Mouse (Mus musculus): ENCODE results near the gene Atp5b. TPM values are rescaled to one million over a fixed set of nuclear protein-coding genes. Genes with fewer than 3 reads are reported as not detected.

The Atp5b gene
- polyA plus RNA-seq, 1 experiment from 2014 or later = 2,318 TPM

- Histone ChIP-seq H3K27ac (ENCODE audit: low read depth, low read length) (no peak overlapping the region), H3K9me3 (replicated peaks; ENCODE audit: control insufficient read depth, low read length) (no peaks in the 10 kb centered on the region), H3K4me1 (ENCODE audit: control insufficient read depth, insufficient read depth, low read length) (peaks cover 24% of the 10 kb centered on the region), H3K9ac (ENCODE audit: low read length) (no peak overlapping the region), H3K4me3 (ENCODE audit: low read depth, low read length) (peak overlapping the region; percentile 84; the same call in 1 of the 2 replicates), H3K36me3 (ENCODE audit: control insufficient read depth, insufficient read depth, low read length) (peaks cover 49% of the 10 kb centered on the region), H3K4me2 (ENCODE audit: low read length) (peak overlapping the region; percentile 91), H3K27me3 (replicated peaks; ENCODE audit: control insufficient read depth, insufficient read depth, low read length) (no peaks in the 10 kb centered on the region)
- WGBS = 11% methylated on average over 14 of the region's 14 CpGs
- DNase-seq (ENCODE audit: low spot score) (peak; percentile 90), ATAC-seq (peak; percentile 40; the same call in 1 of the 2 replicates)
These were observed 7.8 kb downstream of the Atp5b start for GRCm38 (mm10) chr10:128090651-128091563.

GRCm38 (mm10) chr10:128091564-128092505 lies 8.8 kb downstream of the Atp5b start, which contains the start of gene Baz2a:
Gene Baz2a, plus strand, starts transcription at chr10:128091577.
- 2% methylated on average over 20 of the region's 20 CpGs for WGBS
- Histone ChIP-seq H3K4me3 (ENCODE audit: low read depth, low read length) (peak within 1 kb of the TSS; percentile 84), H3K27me3 (replicated peaks; ENCODE audit: control insufficient read depth, insufficient read depth, low read length) (no peaks in the 10 kb centered on the region), H3K36me3 (ENCODE audit: control insufficient read depth, insufficient read depth, low read length) (peaks cover 40% of the 10 kb centered on the region), H3K4me1 (ENCODE audit: control insufficient read depth, insufficient read depth, low read length) (peaks cover 28% of the 10 kb centered on the region), H3K4me2 (ENCODE audit: low read length) (peak within 1 kb of the TSS; percentile 91), H3K27ac (ENCODE audit: low read depth, low read length) (peak within 1 kb of the TSS; percentile 90), H3K9me3 (replicated peaks; ENCODE audit: control insufficient read depth, low read length) (no peaks in the 10 kb centered on the region), H3K9ac (ENCODE audit: low read length) (peak within 1 kb of the TSS; percentile 79)
- ATAC-seq = no peak
- peak; percentile 36 for DNase-seq (ENCODE audit: low spot score)

- Histone ChIP-seq H3K9me3 (replicated peaks; ENCODE audit: control insufficient read depth, low read length) (no peaks in the 10 kb centered on the region), H3K4me3 (ENCODE audit: low read depth, low read length) (peak overlapping the region; percentile 84), H3K36me3 (ENCODE audit: control insufficient read depth, insufficient read depth, low read length) (peaks cover 30% of the 10 kb centered on the region), H3K27ac (ENCODE audit: low read depth, low read length) (peak overlapping the region; percentile 90), H3K4me2 (ENCODE audit: low read length) (peak overlapping the region; percentile 91), H3K27me3 (replicated peaks; ENCODE audit: control insufficient read depth, insufficient read depth, low read length) (no peaks in the 10 kb centered on the region), H3K9ac (ENCODE audit: low read length) (peak overlapping the region; percentile 79), H3K4me1 (ENCODE audit: control insufficient read depth, insufficient read depth, low read length) (peaks cover 28% of the 10 kb centered on the region)
- under 1% methylated on average over 67 of the region's 88 CpGs for WGBS
- ATAC-seq (peak; percentile 58), DNase-seq (ENCODE audit: low spot score) (peak; percentile 80)
These were observed 9.7 kb downstream of the Atp5b start for GRCm38 (mm10) chr10:128092506-128093495.

- Histone ChIP-seq H3K27ac (ENCODE audit: low read depth, low read length) (peak overlapping the region; percentile 90; the same call in 1 of the 2 replicates), H3K4me2 (ENCODE audit: low read length) (peak overlapping the region; percentile 91), H3K36me3 (ENCODE audit: control insufficient read depth, insufficient read depth, low read length) (peaks cover 21% of the 10 kb centered on the region), H3K27me3 (replicated peaks; ENCODE audit: control insufficient read depth, insufficient read depth, low read length) (no peaks in the 10 kb centered on the region), H3K9me3 (replicated peaks; ENCODE audit: control insufficient read depth, low read length) (no peaks in the 10 kb centered on the region), H3K4me1 (ENCODE audit: control insufficient read depth, insufficient read depth, low read length) (peaks cover 30% of the 10 kb centered on the region), H3K9ac (ENCODE audit: low read length) (peak overlapping the region; percentile 79), H3K4me3 (ENCODE audit: low read depth, low read length) (peak overlapping the region; percentile 84)
- DNase-seq (ENCODE audit: low spot score) (peak; percentile 20), ATAC-seq (no peak)
- WGBS = 21% methylated on average over 13 of the region's 13 CpGs
These were observed 10.6 kb downstream of the Atp5b start for GRCm38 (mm10) chr10:128093496-128094294.

GRCm38 (mm10) chr10:128094340-128094968 lies 11.4 kb downstream of the Atp5b start:
- peak overlapping the region; percentile 16 for H3K4me3 ChIP-seq (ENCODE audit: low read depth, low read length)
- no peaks in the 10 kb centered on the region for H3K27me3 ChIP-seq (replicated peaks; ENCODE audit: control insufficient read depth, insufficient read depth, low read length)
- no peaks in the 10 kb centered on the region for H3K9me3 ChIP-seq (replicated peaks; ENCODE audit: control insufficient read depth, low read length)
- H3K4me2 ChIP-seq (ENCODE audit: low read length) = peak overlapping the region; percentile 91
- ATAC-seq = peak; percentile 45
- WGBS = 8% methylated on average over 19 of the region's 19 CpGs
- H3K9ac ChIP-seq (ENCODE audit: low read length) = 0 out of 2 replicates have a peak overlapping the region, but pooled peaks have one; percentile 6
- H3K4me1 ChIP-seq (ENCODE audit: control insufficient read depth, insufficient read depth, low read length) = peaks cover 30% of the 10 kb centered on the region
- H3K27ac ChIP-seq (ENCODE audit: low read depth, low read length) = no peak overlapping the region
- H3K36me3 ChIP-seq (ENCODE audit: control insufficient read depth, insufficient read depth, low read length) = peaks cover 14% of the 10 kb centered on the region
- DNase-seq (ENCODE audit: low spot score) = peak; percentile 79

GRCm38 (mm10) chr10:128095003-128095636 lies 12.0 kb downstream of the Atp5b start:
- ATAC-seq (no peak), DNase-seq (ENCODE audit: low spot score) (no peak)
- Histone ChIP-seq H3K36me3 (ENCODE audit: control insufficient read depth, insufficient read depth, low read length) (peaks cover 7% of the 10 kb centered on the region; the same call in 1 of the 2 replicates), H3K9ac (ENCODE audit: low read length) (no peak overlapping the region), H3K4me3 (ENCODE audit: low read depth, low read length) (no peak overlapping the region), H3K4me2 (ENCODE audit: low read length) (peak overlapping the region; percentile 91; the same call in 1 of the 2 replicates), H3K4me1 (ENCODE audit: control insufficient read depth, insufficient read depth, low read length) (peaks cover 30% of the 10 kb centered on the region), H3K27me3 (replicated peaks; ENCODE audit: control insufficient read depth, insufficient read depth, low read length) (no peaks in the 10 kb centered on the region), H3K27ac (ENCODE audit: low read depth, low read length) (no peak overlapping the region), H3K9me3 (replicated peaks; ENCODE audit: control insufficient read depth, low read length) (no peaks in the 10 kb centered on the region)
- 22% methylated on average over 9 of the region's 9 CpGs for WGBS

GRCm38 (mm10) chr10:128096313-128096692 lies 13.2 kb downstream of the Atp5b start:
- ATAC-seq = no peak
- WGBS = 24% methylated on average over 4 of the region's 4 CpGs
- Histone ChIP-seq H3K9ac (ENCODE audit: low read length) (no peak overlapping the region), H3K36me3 (ENCODE audit: control insufficient read depth, insufficient read depth, low read length) (no peaks in the 10 kb centered on the region), H3K4me2 (ENCODE audit: low read length) (0 out of 2 replicates have a peak overlapping the region, but pooled peaks have one; percentile 9), H3K27ac (ENCODE audit: low read depth, low read length) (no peak overlapping the region), H3K4me3 (ENCODE audit: low read depth, low read length) (peak overlapping the region; percentile 99), H3K27me3 (replicated peaks; ENCODE audit: control insufficient read depth, insufficient read depth, low read length) (no peaks in the 10 kb centered on the region), H3K9me3 (replicated peaks; ENCODE audit: control insufficient read depth, low read length) (no peaks in the 10 kb centered on the region), H3K4me1 (ENCODE audit: control insufficient read depth, insufficient read depth, low read length) (peaks cover 27% of the 10 kb centered on the region)
- no peak for DNase-seq (ENCODE audit: low spot score)

Measured in forebrain, embryonic 14.5 days (tissue).